Mouse (Mus musculus) heart, embryonic 12.5 days (tissue): ENCODE measurements at regions not wholly inside any gene's neighbourhood (a gene's known extent, or its start where the extent isn't known, plus 50 kb on each side); places are given as distances from the start of the nearest gene placed in this dataset.
A peak's percentile ranks its signal among the peaks of the same experiment; 100 is the strongest.

Experiments used
- ATAC-seq: fragments of 200-750 bp; cut with Nextera tagmentation; 2 replicates; pipeline ENCODE4 v1.8.0; 2017; ENCODE audit warnings: moderate TSS enrichment, moderate library complexity; ENCODE audit not compliant: insufficient number of reproducible peaks, low FRiP score
- H3K27ac ChIP-seq: fragments of 300-500 bp; sonication (generic); 2 replicates; pipeline ENCODE4 v1.5.1; 2016; ENCODE audit warnings: mild to moderate bottlenecking, moderate library complexity; ENCODE audit not compliant: poor library complexity, severe bottlenecking
- H3K27me3 ChIP-seq: fragments of 300-500 bp; sonication (generic); replicated peaks from 2 replicates; pipeline ENCODE4 v1.6.1; 2016; ENCODE audit warnings: mild to moderate bottlenecking, moderate library complexity
- H3K36me3 ChIP-seq: fragments of 300-500 bp; sonication (generic); 2 replicates; pipeline ENCODE4 v1.6.1; 2016; ENCODE audit warnings: mild to moderate bottlenecking, moderate library complexity
- H3K4me1 ChIP-seq: fragments of 300-500 bp; sonication (generic); replicated peaks from 2 replicates; pipeline ENCODE4 v1.6.1; 2016; ENCODE audit warnings: mild to moderate bottlenecking
- H3K4me2 ChIP-seq: fragments of 300-500 bp; sonication (generic); 2 replicates; pipeline ENCODE4 v1.6.1; 2016; ENCODE audit warnings: mild to moderate bottlenecking, moderate library complexity
- H3K4me3 ChIP-seq: fragments of 300-500 bp; sonication (generic); 2 replicates; pipeline ENCODE4 v1.5.1; 2016; ENCODE audit warnings: mild to moderate bottlenecking
- H3K9ac ChIP-seq: fragments of 300-500 bp; sonication (generic); 2 replicates; pipeline ENCODE4 v1.6.1; 2016; ENCODE audit warnings: mild to moderate bottlenecking, moderate library complexity
- H3K9me3 ChIP-seq: fragments of 300-500 bp; sonication (generic); replicated peaks from 2 replicates; pipeline ENCODE4 v1.6.1; 2016; ENCODE audit warnings: mild to moderate bottlenecking, moderate library complexity
- WGBS: fragments of 180-500 bp; shearing (Covaris S2); methylation state at CpG from one replicate; pipeline ENCODE4 v1.1.7; 2016; 5-methylcytosine and 5-hydroxymethylcytosine counted together

GRCm38 (mm10) chr16:90629121-90629930, 97.9 kb downstream of the Mis18a start:
- Histone ChIP-seq H3K27me3 (no peaks in the 10 kb centered on the region), H3K4me1 (peaks cover 32% of the 10 kb centered on the region), H3K9ac (peak overlapping the region; percentile 50; the same call in 1 of the 2 replicates), H3K36me3 (no peaks in the 10 kb centered on the region), H3K27ac (peak overlapping the region; percentile 94), H3K4me2 (peak overlapping the region; percentile 57), H3K9me3 (no peaks in the 10 kb centered on the region), H3K4me3 (0 out of 2 replicates have a peak overlapping the region, but pooled peaks have one; percentile 7)
- peak; percentile 81 for ATAC-seq
- 10% methylated on average over 19 of the region's 19 CpGs for WGBS

- Histone ChIP-seq H3K9ac (0 out of 2 replicates have a peak overlapping the region, but pooled peaks have one; percentile 20), H3K4me3 (0 out of 2 replicates have a peak overlapping the region, but pooled peaks have one; percentile 7), H3K4me1 (peaks cover 39% of the 10 kb centered on the region), H3K36me3 (no peaks in the 10 kb centered on the region), H3K9me3 (no peaks in the 10 kb centered on the region), H3K27me3 (no peaks in the 10 kb centered on the region), H3K4me2 (peak overlapping the region; percentile 57), H3K27ac (peak overlapping the region; percentile 94)
- peak; percentile 20; the same call in 1 of the 2 replicates for ATAC-seq
- WGBS: 27% methylated on average over 13 of the region's 13 CpGs
These were observed 98.5 kb downstream of the Mis18a start for GRCm38 (mm10) chr16:90628605-90629120.

GRCm38 (mm10) chr16:90626035-90626670, 101.1 kb downstream of the Mis18a start:
- Histone ChIP-seq H3K9me3 (no peaks in the 10 kb centered on the region), H3K36me3 (no peaks in the 10 kb centered on the region), H3K4me1 (peaks cover 42% of the 10 kb centered on the region), H3K9ac (no peak overlapping the region), H3K27me3 (no peaks in the 10 kb centered on the region), H3K27ac (no peak overlapping the region), H3K4me3 (no peak overlapping the region), H3K4me2 (no peak overlapping the region)
- ATAC-seq: no peak
- WGBS: 78% methylated on average over 9 of the region's 9 CpGs

GRCm38 (mm10) chr16:90625301-90626034, 101.7 kb downstream of the Mis18a start:
- Histone ChIP-seq H3K27ac (no peak overlapping the region), H3K9ac (no peak overlapping the region), H3K4me3 (no peak overlapping the region), H3K9me3 (no peaks in the 10 kb centered on the region), H3K27me3 (no peaks in the 10 kb centered on the region), H3K36me3 (no peaks in the 10 kb centered on the region), H3K4me1 (peaks cover 40% of the 10 kb centered on the region), H3K4me2 (no peak overlapping the region)
- no peak for ATAC-seq
- 67% methylated on average over 16 of the region's 16 CpGs for WGBS

- H3K9ac ChIP-seq: no peak overlapping the region
- H3K4me1 ChIP-seq: peaks cover 27% of the 10 kb centered on the region
- peak overlapping the region; percentile 61 for H3K27ac ChIP-seq
- H3K4me2 ChIP-seq: peak overlapping the region; percentile 9; the same call in 1 of the 2 replicates
- peak; percentile 27; the same call in 1 of the 2 replicates for ATAC-seq
- H3K27me3 ChIP-seq: no peaks in the 10 kb centered on the region
- H3K4me3 ChIP-seq: no peak overlapping the region
- H3K9me3 ChIP-seq: no peaks in the 10 kb centered on the region
- 54% methylated on average over 17 of the region's 17 CpGs for WGBS
- no peaks in the 10 kb centered on the region for H3K36me3 ChIP-seq
These were observed 103.1 kb downstream of the Mis18a start for GRCm38 (mm10) chr16:90624039-90624625.

- Histone ChIP-seq H3K4me3 (no peak overlapping the region), H3K9ac (no peak overlapping the region), H3K9me3 (no peaks in the 10 kb centered on the region), H3K27me3 (no peaks in the 10 kb centered on the region), H3K4me2 (no peak overlapping the region), H3K27ac (no peak overlapping the region), H3K36me3 (no peaks in the 10 kb centered on the region), H3K4me1 (peaks cover 18% of the 10 kb centered on the region)
- 83% methylated on average over 8 of the region's 8 CpGs for WGBS
- ATAC-seq: no peak
These were observed 104.5 kb downstream of the Mis18a start for GRCm38 (mm10) chr16:90622677-90623225.

- Histone ChIP-seq H3K4me1 (peaks cover 18% of the 10 kb centered on the region), H3K36me3 (no peaks in the 10 kb centered on the region), H3K9ac (no peak overlapping the region), H3K4me3 (no peak overlapping the region), H3K9me3 (no peaks in the 10 kb centered on the region), H3K27ac (no peak overlapping the region), H3K4me2 (no peak overlapping the region), H3K27me3 (no peaks in the 10 kb centered on the region)
- ATAC-seq: no peak
- 69% methylated on average over 13 of the region's 13 CpGs for WGBS
These were observed 105.3 kb downstream of the Mis18a start for GRCm38 (mm10) chr16:90621761-90622411.

- H3K9ac ChIP-seq: no peak overlapping the region
- no peaks in the 10 kb centered on the region for H3K9me3 ChIP-seq
- peaks cover 14% of the 10 kb centered on the region for H3K4me1 ChIP-seq
- no peaks in the 10 kb centered on the region for H3K27me3 ChIP-seq
- H3K27ac ChIP-seq: no peak overlapping the region
- no peak overlapping the region for H3K4me2 ChIP-seq
- WGBS: 72% methylated on average over 13 of the region's 13 CpGs
- no peak overlapping the region for H3K4me3 ChIP-seq
- ATAC-seq: no peak
- H3K36me3 ChIP-seq: no peaks in the 10 kb centered on the region
These were observed 107.5 kb downstream of the Mis18a start for GRCm38 (mm10) chr16:90619565-90620311.

- Histone ChIP-seq H3K4me2 (no peak overlapping the region), H3K27ac (no peak overlapping the region), H3K4me1 (no peaks in the 10 kb centered on the region), H3K9ac (no peak overlapping the region), H3K27me3 (0 out of 2 replicates have a peak, but pooled peaks cover 4% of the 10 kb centered on the region), H3K9me3 (no peaks in the 10 kb centered on the region), H3K36me3 (no peaks in the 10 kb centered on the region), H3K4me3 (no peak overlapping the region)
- ATAC-seq: no peak
- WGBS: 79% methylated on average over 10 of the region's 10 CpGs
These were observed 111.4 kb downstream of the Mis18a start for GRCm38 (mm10) chr16:90615791-90616190.
